Mouse (Mus musculus): ENCODE data around the gene Olfr358. TPM values are rescaled to one million over a fixed set of nuclear protein-coding genes. Genes with fewer than 3 reads are reported as not detected.

Gene Olfr358
- 0.01 TPM in 1 of 2 replicates, not detected in the other for polyA plus RNA-seq (2012)

GRCm38 (mm10) chr2:37009235-37009634 lies at the start of gene Olfr358:
Olfr358 (minus strand) TSS chr2:37009335.
- TF ChIP-seq TAL1 (IDR thresholded peaks at IDR 0.05; ENCODE audit: low read length) (no peak), GATA1 (IDR thresholded peaks at IDR 0.05; ENCODE audit: low read length) (no peak)
- Histone ChIP-seq H3K36me3 (ENCODE audit: control insufficient read depth) (no peaks in the 10 kb centered on the region), H3K4me3 (replicated peaks) (no peak within 1 kb of the TSS)

GRCm38 (mm10) chr2:36997030-36997429 lies 12.1 kb downstream of the Olfr358 start:
- Histone ChIP-seq H3K9me3 (ENCODE audit: control insufficient read depth, low read length) (peaks cover 2% of the 10 kb centered on the region; the same call in 1 of the 2 replicates), H3K36me3 (ENCODE audit: control insufficient read depth) (no peaks in the 10 kb centered on the region), H3K4me3 (replicated peaks) (no peak overlapping the region), H3K4me1 (ENCODE audit: control insufficient read depth) (no peaks in the 10 kb centered on the region), H3K27me3 (ENCODE audit: control insufficient read depth) (no peaks in the 10 kb centered on the region)
- no peak for TF ChIP-seq GATA1 (IDR thresholded peaks at IDR 0.05; ENCODE audit: low read length)
- TF ChIP-seq TAL1 (IDR thresholded peaks at IDR 0.05; ENCODE audit: low read length), result no peak

More at GRCm38 (mm10) chr2:37009235-37009634, at the start of gene Olfr358:
- Histone ChIP-seq H3K4me1 (ENCODE audit: control insufficient read depth) (no peaks in the 10 kb centered on the region), H3K27me3 (ENCODE audit: control insufficient read depth) (no peaks in the 10 kb centered on the region), H3K9me3 (ENCODE audit: control insufficient read depth, low read length) (peaks cover 4% of the 10 kb centered on the region)

GRCm38 (mm10) chr2:36993527-36993926 lies 15.6 kb downstream of the Olfr358 start, which contains the start of gene Olfr357:
Olfr357 (plus strand) TSS chr2:36993827.
- Histone ChIP-seq H3K4me1 (ENCODE audit: control insufficient read depth) (no peaks in the 10 kb centered on the region), H3K27me3 (ENCODE audit: control insufficient read depth) (no peaks in the 10 kb centered on the region), H3K4me3 (replicated peaks) (no peak within 1 kb of the TSS), H3K36me3 (ENCODE audit: control insufficient read depth) (no peaks in the 10 kb centered on the region), H3K9me3 (ENCODE audit: control insufficient read depth, low read length) (peaks cover 2% of the 10 kb centered on the region; the same call in 1 of the 2 replicates)
- no peak for TF ChIP-seq TAL1 (IDR thresholded peaks at IDR 0.05; ENCODE audit: low read length)
- TF ChIP-seq GATA1 (IDR thresholded peaks at IDR 0.05; ENCODE audit: low read length), result no peak

Other genes with a start within 250 kb of the Olfr358 start
- gene Olfr348, start 225.1 kb downstream of the Olfr358 start, polyA plus RNA-seq (2012), result not detected in 2 replicates
- not detected in 2 replicates for gene Olfr50, start 218.8 kb downstream of the Olfr358 start, polyA plus RNA-seq (2012)
- not detected in 2 replicates for gene Olfr3, start 192.3 kb downstream of the Olfr358 start, polyA plus RNA-seq (2012)
- gene Olfr350, start 163.0 kb downstream of the Olfr358 start, polyA plus RNA-seq (2012), result 0.04 TPM in 1 of 2 replicates, not detected in the other
- not detected in 2 replicates for gene Olfr351, start 146.7 kb downstream of the Olfr358 start, polyA plus RNA-seq (2012)
- gene Olfr352, start 140.9 kb downstream of the Olfr358 start, polyA plus RNA-seq (2012), result not detected in 2 replicates
- gene Olfr353, start 116.4 kb downstream of the Olfr358 start, polyA plus RNA-seq (2012), result not detected in 2 replicates
- gene Olfr354, start 103.7 kb downstream of the Olfr358 start, polyA plus RNA-seq (2012), result not detected in 2 replicates
- not detected in 2 replicates for gene Olfr355, start 80.4 kb downstream of the Olfr358 start, polyA plus RNA-seq (2012)
- not detected in 2 replicates for gene Olfr356, start 72.2 kb downstream of the Olfr358 start, polyA plus RNA-seq (2012)
- gene Olfr357, start 15.5 kb downstream of the Olfr358 start, polyA plus RNA-seq (2012), result not detected in 2 replicates
- not detected in 2 replicates for gene Olfr360, start 56.4 kb upstream of the Olfr358 start, polyA plus RNA-seq (2012)
- not detected in 2 replicates for gene Olfr361, start 80.0 kb upstream of the Olfr358 start, polyA plus RNA-seq (2012)
- not detected in 2 replicates for gene Olfr362, start 108.6 kb upstream of the Olfr358 start, polyA plus RNA-seq (2012)
- not detected in 2 replicates for gene Olfr364-ps1, start 130.0 kb upstream of the Olfr358 start, polyA plus RNA-seq (2012)
- gene Olfr365, start 178.9 kb upstream of the Olfr358 start, polyA plus RNA-seq (2012), result not detected in 2 replicates
- gene Olfr366, start 202.2 kb upstream of the Olfr358 start, polyA plus RNA-seq (2012), result not detected in 2 replicates

Measured in erythroblast, embryonic 14.5 days (primary cell).